Mouse (Mus musculus) brain, embryonic 14.5 days (tissue): ENCODE data around the gene Stoml3. TPM values are rescaled to one million over a fixed set of nuclear protein-coding genes. Genes with fewer than 3 reads are reported as not detected.

Experiments
- DNase-seq: peaks from one replicate; pipeline ENCODE4 v3.0.0-alpha.2; 2011; ENCODE audit warnings: low read depth
- CTCF ChIP-seq: fragments of 200-500 bp; IDR thresholded peaks from 2 replicates; pipeline ENCODE4 v1.5.1; 2012; ENCODE audit warnings: inconsistent platforms, mild to moderate bottlenecking, moderate library complexity, borderline replicate concordance; ENCODE audit not compliant: insufficient read depth, insufficient read length; ENCODE audit errors: extremely low read depth
- POLR2A ChIP-seq: fragments of 200-500 bp; IDR thresholded peaks from 2 replicates; pipeline ENCODE4 v1.6.1; 2012; ENCODE audit warnings: mild to moderate bottlenecking, inconsistent platforms, borderline replicate concordance; ENCODE audit not compliant: poor library complexity, insufficient read depth, insufficient read length, severe bottlenecking; ENCODE audit errors: extremely low read depth
- polyA plus RNA-seq: library from polyadenylated mRNA; depleted of rRNA; stranded (reverse); fragments of >200 nt; gene quantifications from 2 replicates; pipeline ENCODE4 v1.2.3, GENCODE M21; 2012

The Stoml3 gene
- polyA plus RNA-seq, 1 experiment, result not detected

DNA sequence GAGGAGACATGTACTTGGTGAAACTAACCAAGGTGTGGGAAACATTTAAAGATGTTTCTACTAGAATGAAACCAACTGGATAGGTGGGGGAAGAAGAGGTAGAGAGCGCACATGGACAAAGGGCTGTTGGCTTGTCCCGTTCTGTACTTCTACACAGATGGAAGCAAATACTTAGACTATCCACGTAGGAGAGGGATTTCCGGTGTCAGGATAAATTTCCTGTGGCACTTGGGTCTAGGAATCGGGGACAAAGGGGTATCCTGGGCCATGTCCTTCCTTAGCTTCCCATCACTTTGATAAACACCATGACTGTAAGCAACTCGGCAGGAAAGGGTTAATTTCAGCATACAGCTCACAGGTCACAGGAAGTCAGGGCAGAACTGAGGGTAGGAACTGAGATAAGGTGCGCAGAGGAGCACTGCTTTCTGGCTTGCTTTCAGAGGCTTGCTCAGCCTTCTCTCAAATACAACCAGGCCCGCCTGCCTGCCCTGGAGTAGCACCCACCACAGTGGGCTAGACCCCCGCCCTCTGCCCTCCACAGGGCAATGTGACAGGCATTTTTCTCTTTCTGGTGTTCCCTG is 1.4 kb upstream of the Stoml3 start:
- no peak for DNase-seq
- no peak for TF ChIP-seq CTCF
- TF ChIP-seq POLR2A, result no peak

- no peak for TF ChIP-seq POLR2A
- DNase-seq, result no peak
These were observed 10.0 kb downstream of the Stoml3 start for GRCm38 (mm10) chr3:53498351-53498905.

GRCm38 (mm10) chr3:53502428-53502827 is 14.0 kb downstream of the Stoml3 start:
- DNase-seq, result peak; percentile 74
- TF ChIP-seq POLR2A (no peak), CTCF (peak; percentile 41; the same call in 1 of the 2 replicates)

DNA sequence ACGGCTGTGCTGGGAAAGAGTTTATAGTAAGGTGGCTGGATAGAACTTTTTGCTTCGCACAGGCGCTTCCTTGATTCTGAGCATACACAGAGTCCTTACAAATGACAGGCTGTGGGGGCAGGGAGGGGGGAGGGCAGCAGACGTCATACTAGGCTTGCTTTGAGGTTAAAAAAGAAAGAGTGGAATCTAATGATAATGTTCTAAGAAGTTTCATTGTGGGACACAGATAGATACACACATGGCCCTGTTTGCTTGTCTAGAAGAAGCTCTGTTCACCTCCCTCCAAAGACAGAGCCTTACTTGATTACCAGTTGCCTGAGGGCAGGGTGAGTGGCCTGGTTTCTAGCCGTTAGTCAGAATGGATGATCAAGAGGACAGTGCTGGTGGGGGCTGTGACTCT is 24.6 kb downstream of the Stoml3 start:
- no peak for DNase-seq
- no peak for TF ChIP-seq CTCF
- TF ChIP-seq POLR2A, result no peak

DNA sequence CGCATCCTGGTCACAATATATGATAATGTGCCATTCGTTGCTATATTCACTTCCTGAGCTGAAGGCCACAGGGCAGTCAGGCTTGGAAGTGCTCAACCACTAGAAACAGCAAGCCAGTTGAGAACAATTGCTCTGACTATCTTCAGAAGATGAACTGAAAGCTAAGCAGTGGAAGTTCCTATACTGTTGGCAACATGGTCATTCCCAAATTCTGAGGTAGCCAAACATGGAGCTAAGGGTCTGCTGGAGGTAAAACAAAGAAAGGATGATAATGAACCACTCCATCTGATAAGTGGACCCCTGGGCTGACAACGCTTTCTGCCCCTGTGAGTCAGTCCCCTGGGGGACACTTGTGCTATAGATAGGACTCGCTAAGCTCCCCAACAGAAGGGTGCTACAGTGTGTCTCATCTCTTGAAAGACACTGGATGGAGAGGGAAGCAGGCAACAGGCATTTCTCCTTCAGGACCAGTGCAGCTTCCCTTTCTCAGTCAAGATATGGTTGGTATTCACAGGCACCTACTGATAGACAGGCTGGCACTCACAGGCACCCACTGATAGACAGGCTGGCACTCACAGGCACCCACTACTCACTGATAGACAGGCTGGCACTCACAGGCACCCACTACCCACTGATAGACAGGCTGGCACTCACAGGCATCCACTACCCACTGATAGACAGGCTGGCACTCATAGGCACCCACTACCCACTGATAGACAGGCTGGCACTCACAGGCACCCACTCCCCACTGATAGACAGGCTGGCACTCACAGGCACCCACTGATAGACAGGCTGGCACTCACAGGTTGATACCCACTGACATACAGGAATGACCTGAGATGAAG is 26.0 kb downstream of the Stoml3 start:
- peak; percentile 51 for DNase-seq
- TF ChIP-seq POLR2A, result no peak
- TF ChIP-seq CTCF, result no peak

DNA sequence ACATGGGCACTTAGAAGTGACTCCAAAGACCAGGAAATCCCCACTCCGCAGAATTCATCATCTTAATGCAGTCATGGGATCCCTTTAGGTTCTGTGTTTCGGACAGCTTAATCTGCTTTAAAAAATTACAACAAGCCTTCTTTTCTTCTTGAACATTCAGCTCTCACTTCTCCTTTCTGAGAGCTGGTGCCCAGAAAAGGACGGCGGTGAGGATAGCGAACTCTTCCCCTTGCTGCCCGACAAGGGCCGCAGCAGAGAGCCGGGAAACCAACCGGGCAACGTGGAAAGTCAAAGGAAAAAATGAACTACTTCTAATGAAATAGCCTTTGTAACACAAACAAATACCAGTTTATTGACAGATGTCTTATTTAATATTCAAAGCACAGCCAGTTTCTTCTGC is 34.3 kb downstream of the Stoml3 start:
- peak; percentile 24 for DNase-seq
- TF ChIP-seq CTCF (no peak), POLR2A (no peak)

DNA sequence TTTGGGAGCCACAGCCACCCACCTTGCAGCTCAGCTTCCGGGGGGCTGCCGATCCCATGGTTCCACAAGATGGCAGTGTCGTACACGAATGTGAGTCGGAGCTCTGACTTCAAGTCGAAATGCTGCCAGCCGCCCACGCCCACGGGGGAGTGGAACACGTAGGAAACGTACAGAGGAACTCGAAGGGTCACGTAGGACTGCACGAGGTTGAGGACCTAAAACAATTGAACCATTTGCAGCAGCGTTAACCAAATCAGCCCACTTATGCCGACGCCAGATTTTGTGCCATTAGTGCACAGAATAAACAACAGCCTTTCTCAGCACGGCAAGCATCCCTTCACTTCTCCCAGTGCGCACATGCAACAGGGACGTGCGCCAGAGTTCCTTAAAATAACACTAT is 37.3 kb downstream of the Stoml3 start:
- DNase-seq, result peak; percentile 92
- TF ChIP-seq POLR2A (no peak), CTCF (peak; percentile 86)

DNA sequence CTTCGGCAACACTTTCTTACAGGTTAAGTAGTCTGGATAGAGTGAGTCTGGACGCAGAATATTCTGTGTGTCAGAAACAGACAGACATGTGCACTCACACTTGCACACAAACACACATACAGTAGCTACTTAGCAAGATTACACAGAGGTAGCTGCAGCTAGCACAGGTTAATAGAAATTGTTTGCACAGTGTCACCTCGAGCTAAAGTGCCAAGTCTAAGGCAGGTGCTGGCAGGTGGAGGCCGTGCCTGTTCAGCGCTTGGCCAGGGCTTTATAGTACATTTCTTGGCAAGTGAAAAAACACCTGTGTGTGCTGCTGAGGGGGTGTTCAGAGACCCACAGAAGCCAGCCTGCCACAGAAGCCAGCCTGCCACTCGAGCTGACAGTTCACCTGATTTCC is 41.9 kb downstream of the Stoml3 start:
- no peak for DNase-seq
- TF ChIP-seq POLR2A (no peak), CTCF (no peak)

DNA sequence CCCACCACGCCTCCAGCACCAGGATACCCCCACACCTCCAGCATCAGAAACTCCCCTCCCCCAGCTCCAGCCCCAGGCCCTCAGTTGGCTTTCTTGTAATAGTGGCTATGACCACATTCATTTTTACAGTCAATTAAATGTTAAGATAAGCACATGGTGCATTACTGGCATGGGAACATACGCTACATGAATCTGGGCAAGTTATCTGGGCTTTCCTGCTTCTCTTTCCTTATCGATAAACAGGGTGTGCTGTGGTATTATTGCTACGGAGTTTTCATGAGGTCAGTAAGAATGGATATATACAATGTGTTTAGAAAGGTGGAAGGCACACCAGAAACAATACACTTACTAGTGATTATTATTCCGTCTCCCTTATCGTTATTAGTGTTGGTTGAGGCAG is 43.6 kb downstream of the Stoml3 start:
- TF ChIP-seq CTCF (no peak), POLR2A (no peak)
- no peak for DNase-seq

GRCm38 (mm10) chr3:53552691-53553090 is 64.2 kb downstream of the Stoml3 start:
- DNase-seq, result no peak
- TF ChIP-seq CTCF, result no peak
- no peak for TF ChIP-seq POLR2A

- no peak for DNase-seq
- no peak for TF ChIP-seq CTCF
- no peak for TF ChIP-seq POLR2A
These were observed 66.8 kb downstream of the Stoml3 start for GRCm38 (mm10) chr3:53555031-53555952.
